Mouse (Mus musculus) midbrain, embryonic 13.5 days (tissue): ENCODE measurements at regions not wholly inside any gene's neighbourhood (a gene's known extent, or its start where the extent isn't known, plus 50 kb on each side); places are given as distances from the start of the nearest gene placed in this dataset.

Experiments
- ATAC-seq: fragments of 200-750 bp; cut with Nextera tagmentation; 2 replicates; pipeline ENCODE4 v1.8.0; 2017; ENCODE audit warnings: mild to moderate bottlenecking, moderate TSS enrichment, moderate library complexity
- H3K27ac ChIP-seq: fragments of 300-500 bp; sonication (generic); 2 replicates; pipeline ENCODE4 v1.5.1; 2015; ENCODE audit warnings: inconsistent platforms, mild to moderate bottlenecking, moderate library complexity
- H3K27me3 ChIP-seq: fragments of 300-500 bp; sonication (generic); 2 replicates; pipeline ENCODE4 v1.6.1; 2015; ENCODE audit warnings: mild to moderate bottlenecking, inconsistent platforms
- H3K36me3 ChIP-seq: fragments of 300-500 bp; sonication (generic); 2 replicates; pipeline ENCODE4 v1.6.1; 2015; ENCODE audit warnings: mild to moderate bottlenecking, inconsistent platforms
- H3K4me1 ChIP-seq: fragments of 300-500 bp; sonication (generic); replicated peaks from 2 replicates; pipeline ENCODE4 v1.6.1; 2015; ENCODE audit warnings: inconsistent platforms
- H3K4me2 ChIP-seq: fragments of 300-500 bp; sonication (generic); replicated peaks from 2 replicates; pipeline ENCODE4 v1.6.1; 2015; ENCODE audit warnings: moderate library complexity, mild to moderate bottlenecking, inconsistent platforms
- H3K4me3 ChIP-seq: fragments of 300-500 bp; sonication (generic); replicated peaks from 2 replicates; pipeline ENCODE4 v1.5.1; 2015; ENCODE audit warnings: mild to moderate bottlenecking, inconsistent platforms
- H3K9ac ChIP-seq: fragments of 300-500 bp; sonication (generic); replicated peaks from 2 replicates; pipeline ENCODE4 v1.6.1; 2015; ENCODE audit warnings: mild to moderate bottlenecking, inconsistent platforms
- H3K9me3 ChIP-seq: fragments of 300-500 bp; sonication (generic); 2 replicates; pipeline ENCODE4 v1.6.1; 2016; ENCODE audit warnings: mild to moderate bottlenecking, inconsistent platforms
- WGBS: fragments of 180-500 bp; shearing (Covaris S2); methylation state at CpG from one replicate; pipeline ENCODE4 v1.1.7; 2015; 5-methylcytosine and 5-hydroxymethylcytosine counted together

GRCm38 (mm10) chr1:136723839-136724443 lies 99.2 kb downstream of the Zfp281 start:
- Histone ChIP-seq H3K9ac (no peak overlapping the region), H3K4me3 (no peak overlapping the region), H3K4me1 (peaks cover 11% of the 10 kb centered on the region), H3K27ac (no peak overlapping the region), H3K27me3 (no peaks in the 10 kb centered on the region), H3K9me3 (no peaks in the 10 kb centered on the region), H3K4me2 (no peak overlapping the region), H3K36me3 (no peaks in the 10 kb centered on the region)
- WGBS: 92% methylated on average over 13 of the region's 13 CpGs
- no peak for ATAC-seq

- no peak overlapping the region for H3K27ac ChIP-seq
- H3K4me2 ChIP-seq: no peak overlapping the region
- H3K4me1 ChIP-seq: peaks cover 12% of the 10 kb centered on the region
- no peak overlapping the region for H3K9ac ChIP-seq
- WGBS: 86% methylated on average over 4 of the region's 4 CpGs
- H3K27me3 ChIP-seq: no peaks in the 10 kb centered on the region
- H3K4me3 ChIP-seq: no peak overlapping the region
- H3K36me3 ChIP-seq: no peaks in the 10 kb centered on the region
- H3K9me3 ChIP-seq: no peaks in the 10 kb centered on the region
- no peak for ATAC-seq
Observed at GRCm38 (mm10) chr1:136725242-136725641, 100.5 kb downstream of the Zfp281 start.

DNA sequence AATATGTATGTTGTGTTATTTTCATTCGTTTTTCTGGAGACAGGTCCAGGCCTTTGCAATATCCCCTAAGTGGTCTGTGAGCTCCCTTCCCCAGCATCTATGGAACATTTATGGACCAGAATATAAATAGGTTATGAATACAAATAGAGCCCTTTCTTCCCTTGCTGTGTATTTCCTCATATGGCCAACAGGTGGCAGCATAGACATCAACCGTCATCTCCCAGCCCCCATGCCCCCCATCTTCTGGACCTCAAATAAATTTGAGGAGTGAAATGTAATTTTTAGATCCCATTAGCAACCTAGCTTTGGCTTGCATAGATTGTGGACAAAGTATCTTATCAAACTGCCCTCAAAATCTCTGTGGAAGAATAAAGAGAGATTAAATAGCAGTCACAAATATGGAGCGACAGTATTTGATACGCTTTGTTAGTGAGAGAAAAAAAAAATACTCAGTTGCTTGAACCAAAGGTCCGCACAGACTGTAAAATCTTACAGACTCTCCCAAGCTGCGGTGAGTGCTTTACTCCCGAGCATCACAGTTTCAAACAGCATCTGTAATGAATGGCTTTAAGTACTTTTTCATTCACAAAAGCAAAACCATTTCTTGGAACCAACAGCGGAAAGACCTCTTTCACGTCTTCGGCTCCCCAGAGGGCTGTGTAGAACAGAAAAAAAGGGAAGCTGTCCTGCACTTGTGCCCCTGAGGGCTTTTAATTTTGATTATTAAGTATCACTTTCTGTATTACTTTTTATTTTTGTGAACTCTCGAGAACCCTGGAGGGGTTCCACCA lies 101.6 kb downstream of the Zfp281 start:
- no peak for ATAC-seq
- Histone ChIP-seq H3K9ac (no peak overlapping the region), H3K27ac (no peak overlapping the region), H3K4me1 (peaks cover 16% of the 10 kb centered on the region), H3K36me3 (no peaks in the 10 kb centered on the region), H3K4me3 (no peak overlapping the region), H3K4me2 (no peak overlapping the region), H3K27me3 (no peaks in the 10 kb centered on the region), H3K9me3 (no peaks in the 10 kb centered on the region)
- WGBS: 46% methylated on average over 11 of the region's 11 CpGs

DNA sequence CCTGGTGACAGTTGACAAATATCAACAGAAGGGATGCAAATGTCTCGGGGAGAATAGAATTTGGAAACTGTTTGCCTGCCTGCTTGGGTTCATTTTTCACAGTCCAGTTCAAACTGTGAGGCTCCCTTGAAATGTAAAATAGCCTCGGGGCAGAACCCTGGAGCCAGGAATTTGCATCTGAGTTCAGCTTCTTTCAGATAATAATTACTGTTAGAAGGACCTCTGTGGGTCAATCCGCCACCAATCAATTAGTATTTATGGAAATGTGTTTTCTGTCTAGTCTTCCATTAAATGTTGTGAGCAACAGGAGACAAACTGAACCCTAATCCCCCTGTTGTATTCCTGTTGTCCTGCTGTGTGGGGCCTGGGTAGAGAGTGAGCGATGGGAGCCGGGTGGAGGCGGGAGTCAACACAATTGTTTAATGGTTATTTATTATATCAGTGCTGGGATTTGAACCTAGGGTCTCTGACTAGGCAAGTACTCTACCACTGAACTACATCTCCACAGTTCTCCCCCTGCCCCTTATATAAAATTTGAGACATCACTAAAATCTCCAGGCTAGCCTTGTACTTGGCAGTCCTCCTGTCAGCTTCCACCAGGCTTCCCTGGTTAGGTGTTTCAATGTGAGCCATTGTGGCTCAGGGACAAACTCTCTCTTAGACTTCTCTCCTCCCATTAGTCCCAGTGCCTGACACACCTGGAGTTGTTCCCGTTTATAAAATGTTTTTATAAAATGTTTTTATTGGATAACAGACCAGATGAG lies 103.3 kb downstream of the Zfp281 start:
- WGBS: 12% methylated on average over 7 of the region's 7 CpGs
- Histone ChIP-seq H3K4me3 (no peak overlapping the region), H3K4me2 (no peak overlapping the region), H3K9ac (no peak overlapping the region), H3K4me1 (peaks cover 16% of the 10 kb centered on the region), H3K36me3 (no peaks in the 10 kb centered on the region), H3K27me3 (no peaks in the 10 kb centered on the region), H3K27ac (no peak overlapping the region), H3K9me3 (no peaks in the 10 kb centered on the region)
- 0 out of 2 replicates have a peak, but pooled peaks have one; percentile 22 for ATAC-seq

DNA sequence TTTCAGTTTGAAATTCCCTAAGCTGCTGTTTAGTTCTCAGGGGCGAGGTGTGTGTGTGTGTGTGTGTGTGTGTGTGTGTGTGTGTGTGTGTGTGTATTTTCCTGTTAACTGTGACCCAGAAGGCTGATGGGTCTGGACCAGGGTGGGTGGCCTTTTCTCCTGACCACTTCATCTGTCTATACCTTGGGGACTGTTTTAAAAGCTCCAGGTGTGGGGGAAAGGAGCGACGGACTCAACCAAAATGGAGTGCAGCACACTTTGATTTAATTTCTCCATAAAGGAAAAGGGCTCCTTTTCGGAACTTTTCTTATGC lies 103.9 kb downstream of the Zfp281 start:
- WGBS: 74% methylated on average over 4 of the region's 4 CpGs
- no peak overlapping the region for H3K9ac ChIP-seq
- no peaks in the 10 kb centered on the region for H3K9me3 ChIP-seq
- H3K4me1 ChIP-seq: peaks cover 16% of the 10 kb centered on the region
- H3K27ac ChIP-seq: no peak overlapping the region
- H3K4me2 ChIP-seq: no peak overlapping the region
- no peaks in the 10 kb centered on the region for H3K36me3 ChIP-seq
- H3K4me3 ChIP-seq: no peak overlapping the region
- H3K27me3 ChIP-seq: no peaks in the 10 kb centered on the region
- no peak for ATAC-seq

DNA sequence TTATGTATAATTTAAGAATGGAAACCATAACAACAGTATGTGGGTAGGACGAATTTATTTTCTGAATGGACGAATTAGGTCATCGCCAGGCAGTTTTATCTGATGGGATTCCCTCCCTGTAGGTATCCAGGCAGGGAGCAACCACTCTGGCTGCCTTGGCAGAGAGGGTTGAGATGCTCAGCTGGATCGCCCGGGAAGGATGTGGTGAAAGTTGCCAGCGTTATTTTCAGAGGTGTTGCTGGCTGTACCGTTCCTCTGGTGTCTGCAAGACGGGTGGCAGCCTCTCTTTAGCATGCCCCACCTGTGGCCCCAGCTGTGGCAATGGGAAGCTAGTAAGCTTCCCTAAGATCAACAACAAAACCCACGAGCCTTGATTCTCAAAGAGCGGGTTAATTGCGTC lies 105.9 kb downstream of the Zfp281 start:
- Histone ChIP-seq H3K4me2 (no peak overlapping the region), H3K27ac (no peak overlapping the region), H3K4me1 (peaks cover 16% of the 10 kb centered on the region), H3K4me3 (no peak overlapping the region), H3K9me3 (no peaks in the 10 kb centered on the region), H3K36me3 (no peaks in the 10 kb centered on the region), H3K9ac (no peak overlapping the region), H3K27me3 (no peaks in the 10 kb centered on the region)
- no peak for ATAC-seq
- whole genome bisulfite sequencing: 60% methylated on average over 11 of the region's 11 CpGs

- WGBS: 15% methylated on average over 5 of the region's 5 CpGs
- Histone ChIP-seq H3K4me2 (no peak overlapping the region), H3K27me3 (peaks cover 3% of the 10 kb centered on the region; the same call in 1 of the 2 replicates), H3K27ac (no peak overlapping the region), H3K4me3 (no peak overlapping the region), H3K9me3 (no peaks in the 10 kb centered on the region), H3K36me3 (no peaks in the 10 kb centered on the region), H3K4me1 (no peaks in the 10 kb centered on the region), H3K9ac (no peak overlapping the region)
- no peak for ATAC-seq
Observed at GRCm38 (mm10) chr1:136738030-136738429, 113.3 kb downstream of the Zfp281 start.

GRCm38 (mm10) chr1:136739486-136739885 lies 114.8 kb downstream of the Zfp281 start:
- H3K9me3 ChIP-seq: no peaks in the 10 kb centered on the region
- no peak overlapping the region for H3K4me2 ChIP-seq
- no peak for ATAC-seq
- no peak overlapping the region for H3K9ac ChIP-seq
- no peaks in the 10 kb centered on the region for H3K4me1 ChIP-seq
- no peak overlapping the region for H3K4me3 ChIP-seq
- 79% methylated on average over 5 of the region's 5 CpGs for WGBS
- H3K27ac ChIP-seq: no peak overlapping the region
- no peaks in the 10 kb centered on the region for H3K36me3 ChIP-seq
- H3K27me3 ChIP-seq: peaks cover 3% of the 10 kb centered on the region; the same call in 1 of the 2 replicates

DNA sequence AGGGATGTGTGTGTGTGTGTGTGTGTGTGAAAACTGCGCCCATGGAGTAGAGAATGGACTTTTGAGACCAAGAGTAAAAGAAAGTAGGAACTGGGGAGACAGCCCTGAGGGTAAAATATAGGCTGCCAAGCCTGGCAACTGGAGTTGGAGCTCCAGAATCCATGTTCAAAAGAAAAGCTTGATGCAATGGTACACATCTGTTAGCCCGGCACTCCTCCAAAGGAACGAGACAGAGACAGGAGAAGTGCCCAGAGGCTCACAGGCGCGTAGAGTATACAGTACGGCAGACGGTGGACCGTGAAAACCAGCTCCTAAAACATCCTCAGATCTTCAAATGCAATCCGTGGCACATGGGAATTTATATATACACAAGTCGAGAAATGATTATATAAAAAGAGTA lies 116.4 kb downstream of the Zfp281 start:
- no peaks in the 10 kb centered on the region for H3K9me3 ChIP-seq
- H3K36me3 ChIP-seq: no peaks in the 10 kb centered on the region
- no peak for ATAC-seq
- no peaks in the 10 kb centered on the region for H3K4me1 ChIP-seq
- no peak overlapping the region for H3K27ac ChIP-seq
- no peak overlapping the region for H3K4me2 ChIP-seq
- no peak overlapping the region for H3K4me3 ChIP-seq
- H3K9ac ChIP-seq: no peak overlapping the region
- H3K27me3 ChIP-seq: peaks cover 3% of the 10 kb centered on the region; the same call in 1 of the 2 replicates
- 85% methylated on average over 10 of the region's 10 CpGs for WGBS

DNA sequence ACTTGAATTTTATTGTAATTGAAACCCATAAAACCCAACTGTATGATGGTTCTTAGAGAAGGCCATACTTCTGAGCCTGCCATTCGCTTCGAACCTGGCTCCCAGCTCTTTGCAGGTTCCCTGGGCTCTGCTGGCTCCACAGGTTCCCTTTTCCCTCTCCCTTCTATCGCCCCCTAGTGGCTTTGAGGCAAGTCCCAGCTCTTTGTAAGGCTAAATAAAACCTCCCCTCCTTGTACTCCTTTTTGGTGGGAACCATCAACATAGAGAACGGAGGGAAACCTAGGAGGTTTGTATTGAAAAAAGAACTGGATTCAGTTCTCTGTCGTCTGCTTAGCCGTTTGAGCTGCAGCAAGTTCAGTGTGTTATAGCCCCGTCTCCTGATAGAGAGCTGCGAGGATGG lies 124.5 kb downstream of the Zfp281 start:
- no peak overlapping the region for H3K9ac ChIP-seq
- no peak overlapping the region for H3K4me2 ChIP-seq
- no peaks in the 10 kb centered on the region for H3K27me3 ChIP-seq
- ATAC-seq: no peak
- H3K36me3 ChIP-seq: no peaks in the 10 kb centered on the region
- no peaks in the 10 kb centered on the region for H3K4me1 ChIP-seq
- WGBS: 54% methylated on average over 8 of the region's 8 CpGs
- no peaks in the 10 kb centered on the region for H3K9me3 ChIP-seq
- H3K4me3 ChIP-seq: no peak overlapping the region
- H3K27ac ChIP-seq: no peak overlapping the region

DNA sequence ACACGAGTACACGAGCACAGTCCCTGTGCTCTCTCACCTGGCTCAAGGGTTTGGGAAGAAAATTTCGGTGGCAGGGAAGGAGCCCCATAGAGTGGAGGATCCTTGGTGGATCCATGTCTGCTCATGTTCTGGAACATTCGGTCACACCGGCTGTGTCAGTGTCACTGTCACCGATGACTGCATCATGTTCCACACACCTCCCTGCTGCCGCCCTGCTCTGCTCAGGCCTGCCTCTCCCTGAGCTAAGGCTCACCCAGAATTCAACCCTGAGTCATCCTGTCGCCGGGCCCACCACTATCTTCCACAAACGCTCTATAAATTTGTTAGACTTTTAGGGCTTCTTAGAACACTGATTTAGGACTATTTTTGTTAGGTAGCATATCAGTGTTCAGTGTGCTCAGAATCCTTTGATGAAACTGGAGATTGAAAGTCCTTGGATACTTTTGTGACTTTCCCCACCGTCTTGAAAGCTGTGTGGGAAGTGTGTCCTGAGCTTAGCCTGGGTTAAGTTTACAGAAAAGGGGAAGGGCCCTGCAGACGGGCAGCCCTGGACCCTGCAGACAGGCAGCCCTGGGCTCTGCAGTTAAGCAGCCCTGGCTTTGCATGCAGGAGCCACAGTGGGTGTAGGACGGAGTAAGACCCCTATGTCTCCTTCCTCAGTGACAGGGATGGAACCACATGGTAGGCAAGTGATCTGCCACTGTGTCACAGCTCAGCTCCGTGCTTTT lies 126.9 kb downstream of the Zfp281 start:
- ATAC-seq: no peak
- Histone ChIP-seq H3K4me3 (no peak overlapping the region), H3K9ac (no peak overlapping the region), H3K27me3 (no peaks in the 10 kb centered on the region), H3K9me3 (no peaks in the 10 kb centered on the region), H3K4me2 (no peak overlapping the region), H3K4me1 (no peaks in the 10 kb centered on the region), H3K36me3 (no peaks in the 10 kb centered on the region), H3K27ac (no peak overlapping the region)
- WGBS: 82% methylated on average over 14 of the region's 14 CpGs

DNA sequence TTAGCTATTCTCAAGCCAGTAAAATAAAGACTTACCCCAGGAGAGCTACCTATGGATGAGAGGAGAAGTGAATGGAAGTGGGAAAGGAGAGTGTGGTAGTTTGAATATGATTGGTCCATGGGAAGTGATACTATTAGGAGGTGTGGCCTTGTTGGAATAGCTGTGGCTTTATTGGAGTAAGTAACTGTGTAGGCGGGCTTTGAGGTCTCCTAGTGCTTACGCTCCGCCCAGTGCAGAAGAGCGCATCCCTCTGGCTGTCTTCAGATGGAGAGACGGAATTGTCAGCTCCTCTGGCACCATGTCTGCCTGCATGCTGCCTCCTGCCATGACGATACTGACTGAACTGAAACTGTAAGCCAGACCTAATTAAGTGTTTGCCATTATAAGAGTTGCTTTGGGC lies 129.6 kb downstream of the Zfp281 start:
- Histone ChIP-seq H3K9me3 (no peaks in the 10 kb centered on the region), H3K36me3 (no peaks in the 10 kb centered on the region), H3K4me1 (no peaks in the 10 kb centered on the region), H3K4me3 (no peak overlapping the region), H3K4me2 (no peak overlapping the region), H3K27me3 (no peaks in the 10 kb centered on the region), H3K9ac (no peak overlapping the region), H3K27ac (no peak overlapping the region)
- 95% methylated on average over 6 of the region's 6 CpGs for WGBS
- ATAC-seq: no peak
